In genomic region chr6:112781409-112782093, GRCm38 (mm10) we compare ENCODE assay signal across 16 mouse cellular contexts.
DNase-seq lines count a peak whose midpoint lies in the region; ATAC-seq and TF ChIP-seq lines count a peak whose summit lies in the region.
"Had no signal": no experiment of that assay in that cellular context is flagged by ENCODE, and none has a peak within 500 bp of the region (broad histone marks: within the 10 kb centered on the region; RNA-seq: fewer than 3 reads in every experiment).

No protein-coding gene starts in this region.

- WGBS in heart, adult 2 months = 35% methylated on average over 10 of the region's 10 CpGs
- 70% methylated on average over 10 of the region's 10 CpGs for WGBS in heart, embryonic 12.5 days
- 68% methylated on average over 10 of the region's 10 CpGs for WGBS in lung, postnatal 0 days
- WGBS in thymus, adult 2 months = 92% methylated on average over 10 of the region's 10 CpGs

- peak overlapping the region; percentile 18 for H3K27ac ChIP-seq in heart, adult 2 months
- H3K27ac ChIP-seq in heart, embryonic 12.5 days (ENCODE audit: poor library complexity, severe bottlenecking) = no peak overlapping the region
- no peak overlapping the region for H3K27ac ChIP-seq in lung, postnatal 0 days (ENCODE audit: low read length)
- H3K27ac ChIP-seq in thymus, adult 2 months (ENCODE audit: control insufficient read depth, insufficient read depth, low read length) = no peak overlapping the region
- H3K27ac ChIP-seq: forebrain, embryonic 15.5 days; neural tube, embryonic 12.5 days had no signal

- no peak for TF ChIP-seq EP300 in heart, adult 2 months (IDR thresholded peaks at IDR 0.05; ENCODE audit: insufficient read depth, low read depth, low read length)
- TF ChIP-seq EP300 in lung, postnatal 0 days (IDR thresholded peaks at IDR 0.05) = no peak

- peak; percentile 70 for TF ChIP-seq CTCF in heart, adult 2 months (IDR thresholded peaks at IDR 0.05)
- peak; percentile 61 for TF ChIP-seq CTCF in lung, postnatal 0 days (IDR thresholded peaks at IDR 0.05)
- TF ChIP-seq CTCF in thymus, adult 2 months (IDR thresholded peaks at IDR 0.05; ENCODE audit: borderline replicate concordance, control insufficient read depth, extremely low read depth, insufficient read depth, low read length, poor library complexity) = no peak

- no peaks in the 10 kb centered on the region; the same call in 1 of the 2 replicates for H3K9me3 ChIP-seq in heart, embryonic 12.5 days (replicated peaks)
- H3K9me3 ChIP-seq in lung, postnatal 0 days (ENCODE audit: low read length) = no peaks in the 10 kb centered on the region
- H3K9me3 ChIP-seq: forebrain, embryonic 15.5 days; neural tube, embryonic 12.5 days had no signal

- H3K27me3 ChIP-seq in heart, adult 2 months (ENCODE audit: control insufficient read depth, insufficient read depth, low read length) = no peaks in the 10 kb centered on the region
- no peaks in the 10 kb centered on the region for H3K27me3 ChIP-seq in heart, embryonic 12.5 days (replicated peaks)
- no peaks in the 10 kb centered on the region for H3K27me3 ChIP-seq in lung, postnatal 0 days (replicated peaks; ENCODE audit: insufficient read depth, low read length)
- H3K27me3 ChIP-seq in thymus, adult 2 months (ENCODE audit: control insufficient read depth, insufficient read depth, low read length) = no peaks in the 10 kb centered on the region
- H3K27me3 ChIP-seq: forebrain, embryonic 15.5 days; neural tube, embryonic 12.5 days had no signal

- no peak for TF ChIP-seq POLR2A in heart, adult 2 months (IDR thresholded peaks at IDR 0.05; ENCODE audit: insufficient read depth, low read depth, low read length)
- TF ChIP-seq POLR2A in thymus, adult 2 months (IDR thresholded peaks at IDR 0.05; ENCODE audit: control insufficient read depth, extremely low read depth, insufficient read depth, low read length, poor library complexity) = no peak

- H3K4me2 ChIP-seq in heart, embryonic 12.5 days = no peak overlapping the region
- H3K4me2 ChIP-seq in lung, postnatal 0 days (replicated peaks; ENCODE audit: low read depth, low read length) = no peak overlapping the region
- H3K4me2 ChIP-seq: forebrain, embryonic 15.5 days; neural tube, embryonic 12.5 days had no signal

- H3K36me3 ChIP-seq in heart, adult 2 months (ENCODE audit: control insufficient read depth, insufficient read depth, low read length) = no peaks in the 10 kb centered on the region
- no peaks in the 10 kb centered on the region for H3K36me3 ChIP-seq in heart, embryonic 12.5 days
- no peaks in the 10 kb centered on the region for H3K36me3 ChIP-seq in lung, postnatal 0 days (ENCODE audit: insufficient read depth, low read length)
- H3K36me3 ChIP-seq in thymus, adult 2 months (ENCODE audit: control insufficient read depth, insufficient read depth, low read length) = no peaks in the 10 kb centered on the region
- H3K36me3 ChIP-seq: G1E had no signal

- DNase-seq in heart, adult 2 months = no peak
- no peak for DNase-seq in lung, postnatal 0 days (ENCODE audit: low spot score)
- no peak for DNase-seq in lung, adult 18-20 months
- peak; percentile 62 for DNase-seq in brain, adult 2 months (ENCODE audit: low read depth, low spot score)
- DNase-seq in thymus, adult 2 months = no peak
- DNase-seq in spleen, postnatal 36 days (ENCODE audit: low spot score in 2 of 2) = no peak
- DNase-seq: adrenal gland, postnatal 36 days; cerebellum, postnatal 36 days; kidney, postnatal 14 days; lung, postnatal 4 days; right cerebral cortex, postnatal 25 days had no signal

- no peak for ATAC-seq in heart, embryonic 12.5 days (ENCODE audit: insufficient number of reproducible peaks, low FRiP score)
- no peak for ATAC-seq in lung, postnatal 0 days
- 0 out of 2 replicates have a peak, but pooled peaks have one; percentile 39 for ATAC-seq in megakaryocyte progenitor cell, adult 5-6 weeks (replicated peaks; ENCODE audit: poor library complexity)
- ATAC-seq: forebrain, embryonic 15.5 days had no signal

- H3K79me2 ChIP-seq in heart, adult 2 months (replicated peaks; ENCODE audit: control insufficient read depth, insufficient read depth, low read length) = no peaks in the 10 kb centered on the region

- H3K4me1 ChIP-seq in heart, adult 2 months (ENCODE audit: control insufficient read depth, insufficient read depth, low read length) = peaks cover 8% of the 10 kb centered on the region
- H3K4me1 ChIP-seq in heart, embryonic 12.5 days (replicated peaks) = no peaks in the 10 kb centered on the region
- no peaks in the 10 kb centered on the region for H3K4me1 ChIP-seq in lung, postnatal 0 days (ENCODE audit: insufficient read depth, low read depth, low read length)
- H3K4me1 ChIP-seq in thymus, adult 2 months (replicated peaks; ENCODE audit: control insufficient read depth, insufficient read depth, low read length) = no peaks in the 10 kb centered on the region
- H3K4me1 ChIP-seq: neural tube, embryonic 12.5 days had no signal

- no peak overlapping the region for H3K9ac ChIP-seq in heart, adult 2 months (ENCODE audit: low read depth, low read length)
- H3K9ac ChIP-seq in heart, embryonic 12.5 days = no peak overlapping the region
- H3K9ac ChIP-seq in lung, postnatal 0 days (replicated peaks; ENCODE audit: low read depth) = no peak overlapping the region
- H3K9ac ChIP-seq: forebrain, embryonic 15.5 days; neural tube, embryonic 12.5 days had no signal

- no peak overlapping the region for H3K4me3 ChIP-seq in heart, adult 2 months
- no peak overlapping the region for H3K4me3 ChIP-seq in heart, embryonic 12.5 days
- no peak overlapping the region for H3K4me3 ChIP-seq in lung, postnatal 0 days (ENCODE audit: low read depth, low read length)
- H3K4me3 ChIP-seq in thymus, adult 2 months (ENCODE audit: control insufficient read depth, insufficient read depth, low read length) = no peak overlapping the region
- H3K4me3 ChIP-seq: forebrain, embryonic 15.5 days; neural tube, embryonic 12.5 days had no signal

- intact Hi-C loops in heart, adult 2 months (cut with DNase I) = loop anchor here (10.0 kb wide), 1 partner anchor 67 kb away; no protein-coding TSS in a partner anchor
